Mouse (Mus musculus) CD8-positive naive resting alpha-beta T cell, adult 2 months (primary cell): ENCODE data around the gene Cxcl9.

Experiments
- DNase-seq, 2 experiments: peaks; one replicate each; pipeline ENCODE4 v3.0.0; 2022; ENCODE audit warnings: low read depth in 2 of 2, low spot score in 2 of 2

Gene Cxcl9

DNA sequence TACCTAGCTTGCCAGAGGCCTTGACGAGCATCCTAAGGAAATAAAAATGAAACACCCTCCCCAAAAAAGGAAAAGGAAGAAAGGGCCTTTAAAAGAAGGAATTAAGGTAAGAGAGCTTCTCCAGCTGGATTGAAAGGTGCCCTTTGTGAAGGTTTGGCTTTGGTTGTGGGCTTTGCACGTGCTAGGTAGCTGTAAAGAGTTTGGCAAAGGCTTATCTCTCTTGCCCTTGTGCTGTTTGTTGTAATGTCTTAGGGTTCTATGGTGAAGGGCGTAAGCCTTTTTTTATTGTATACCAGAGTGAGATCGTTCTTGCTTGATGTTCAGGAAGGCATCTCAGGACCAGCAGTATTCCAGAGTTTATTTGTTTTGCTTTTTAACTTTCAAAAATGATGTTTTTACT is 12.7 kb upstream of the Cxcl9 start:
- no peak for DNase-seq

DNA sequence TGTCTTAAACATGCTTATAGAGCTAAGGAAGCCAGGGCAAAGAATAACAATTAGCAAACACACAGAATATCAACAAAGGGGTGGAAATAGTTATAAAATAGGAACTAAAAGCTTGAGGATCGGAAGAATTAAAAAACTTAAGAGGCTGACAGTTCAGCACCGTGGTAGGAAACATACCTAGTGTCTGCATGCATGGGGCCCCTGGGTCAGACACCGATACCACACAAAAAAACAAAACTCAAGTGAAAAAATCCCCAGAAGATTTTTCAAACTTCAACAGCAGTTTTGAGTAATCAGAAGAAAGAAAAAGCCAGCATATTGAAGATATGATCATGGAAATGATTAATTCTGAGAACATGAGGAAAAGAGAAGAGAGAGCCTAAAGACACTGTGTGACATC is 8.9 kb upstream of the Cxcl9 start:
- no peak for DNase-seq

DNA sequence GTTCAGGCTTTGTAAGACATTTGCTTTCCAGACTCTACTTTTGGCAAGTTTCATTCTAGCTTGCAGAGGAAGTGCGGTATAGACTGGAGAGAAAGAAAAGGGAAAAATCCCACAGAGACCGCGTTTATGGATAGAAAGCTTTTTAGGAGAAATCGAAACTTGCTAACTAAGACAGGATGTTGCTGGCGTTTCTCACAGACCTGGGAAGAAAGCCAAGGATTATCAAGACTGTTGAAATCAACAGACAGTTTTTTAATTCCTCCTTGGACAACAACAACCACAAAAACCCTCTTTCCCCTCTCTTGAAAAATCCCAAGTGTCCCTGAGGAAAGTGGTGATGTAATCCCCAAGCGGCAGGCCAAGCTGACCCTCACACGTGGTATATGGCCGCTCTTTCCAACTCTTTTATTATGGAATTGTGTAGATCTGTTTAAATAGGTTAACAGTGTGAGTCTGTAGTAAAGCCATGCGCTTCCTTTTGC is 4.5 kb upstream of the Cxcl9 start:
- DNase-seq, result no peak

DNA sequence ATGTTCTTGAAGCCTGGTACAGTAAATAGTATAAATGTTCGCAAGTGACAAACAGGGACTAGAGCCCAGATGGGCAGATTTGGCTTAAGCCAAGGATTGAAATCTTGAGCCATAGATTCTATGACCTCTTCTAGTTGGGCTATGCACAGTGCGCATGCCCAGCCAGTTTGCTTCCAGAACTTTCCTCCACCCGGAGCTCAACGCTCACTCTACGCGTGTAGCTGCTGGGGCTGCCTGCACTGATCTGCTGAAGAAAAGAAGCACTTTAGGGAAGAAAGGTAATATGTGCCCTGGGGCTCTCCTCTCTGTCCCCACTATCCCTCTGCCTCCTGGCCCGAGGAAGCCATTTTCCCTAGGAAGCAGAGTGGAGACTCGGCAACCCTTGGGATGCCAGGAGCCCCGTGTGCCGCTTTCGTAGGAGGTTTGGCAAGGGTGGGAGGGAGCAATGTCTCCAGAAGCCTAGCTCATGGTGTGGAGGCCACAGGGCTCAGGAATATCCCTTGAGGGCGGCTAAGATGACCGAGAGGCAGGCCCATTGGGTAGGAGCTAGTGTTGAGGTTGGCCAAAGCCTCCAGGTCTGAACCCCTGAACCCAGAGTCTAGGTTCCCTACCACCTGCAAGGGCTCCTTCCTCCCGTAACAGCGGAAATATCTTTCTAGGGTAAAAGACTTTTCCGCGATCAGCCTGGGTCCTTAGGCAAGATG is 3.9 kb upstream of the Cxcl9 start, which contains the start of gene Art3:
TSS of gene Art3 (plus strand) at position 193 of the 704 bp plus-strand sequence.
- DNase-seq, result no peak

DNA sequence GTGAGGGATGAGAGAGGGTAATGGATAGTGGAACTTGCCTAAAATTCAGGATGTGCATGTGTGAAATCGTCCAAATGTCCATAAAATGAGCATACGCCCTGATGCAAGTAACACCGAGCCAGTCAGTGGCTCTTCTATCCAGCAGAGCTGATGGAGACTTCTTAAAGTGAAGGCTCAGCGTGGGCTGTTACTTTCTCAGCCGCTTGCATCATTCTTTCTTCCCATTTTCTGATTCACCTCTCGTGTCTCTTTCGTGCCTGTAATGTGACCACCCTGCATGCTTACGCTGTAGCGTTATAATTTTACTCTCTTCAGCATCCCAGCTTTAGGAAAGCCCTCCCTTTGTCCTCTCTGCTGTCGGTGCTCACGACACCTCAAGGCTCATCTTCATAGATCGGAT is 3.2 kb upstream of the Cxcl9 start:
- no peak for DNase-seq

DNA sequence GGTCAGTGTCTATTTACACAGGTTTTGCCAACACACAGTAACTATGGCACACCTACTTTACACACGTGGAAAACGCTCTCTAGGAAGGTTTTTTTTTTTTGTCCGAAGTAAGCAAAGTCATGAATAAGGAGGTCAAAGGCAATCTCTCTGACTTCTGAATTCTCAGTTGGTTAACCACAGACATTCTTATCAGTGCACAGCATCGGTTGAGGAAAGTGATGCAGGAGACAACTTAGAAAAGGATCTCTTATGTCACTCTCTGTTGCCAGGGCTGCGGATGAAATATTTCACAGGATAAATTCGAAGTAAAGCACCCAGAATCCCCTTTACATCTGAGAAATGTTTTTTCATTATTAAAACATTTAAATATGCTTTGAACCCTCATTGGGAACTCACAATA is 512 bp downstream of the Cxcl9 start:
- no peak for DNase-seq

DNA sequence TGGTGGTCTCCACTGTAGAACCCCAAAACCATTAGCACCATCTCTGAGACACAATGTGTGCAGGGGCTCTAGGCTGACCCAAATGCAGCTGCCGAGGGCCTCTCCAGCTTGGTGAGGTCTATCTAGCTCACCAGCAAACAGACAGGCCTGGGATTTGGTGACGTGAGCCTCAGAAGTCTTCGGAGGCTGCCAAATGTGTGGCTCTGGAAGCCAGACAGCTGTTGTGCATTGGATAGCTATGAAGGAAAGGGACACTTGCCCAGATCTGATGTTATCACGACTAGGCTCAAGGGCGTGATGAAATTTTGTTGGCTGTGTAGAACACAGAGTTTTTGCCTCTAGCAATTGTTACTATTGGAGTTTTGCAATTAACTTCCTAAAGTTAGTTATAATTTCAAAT is 4.6 kb downstream of the Cxcl9 start:
- no peak for DNase-seq

DNA sequence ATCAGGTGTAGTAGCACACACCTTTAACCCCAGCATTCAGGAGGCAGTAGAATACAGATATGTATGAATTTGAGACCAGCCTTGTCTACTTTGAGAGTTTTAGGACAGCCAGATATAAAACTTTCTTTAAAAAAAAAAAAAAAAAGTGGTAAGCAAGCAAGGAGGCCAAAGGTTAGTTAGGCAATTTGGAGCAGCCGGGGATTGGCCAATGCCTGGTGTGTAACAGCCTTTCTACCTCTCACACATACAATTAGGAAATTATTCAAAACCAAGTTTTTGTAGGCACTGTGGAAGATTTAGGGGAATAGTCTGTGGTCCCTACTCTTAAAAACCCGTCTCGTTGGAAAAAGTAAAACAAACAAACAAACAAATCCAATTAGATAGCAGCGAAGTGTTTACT is 5.3 kb downstream of the Cxcl9 start:
- DNase-seq, result no peak

DNA sequence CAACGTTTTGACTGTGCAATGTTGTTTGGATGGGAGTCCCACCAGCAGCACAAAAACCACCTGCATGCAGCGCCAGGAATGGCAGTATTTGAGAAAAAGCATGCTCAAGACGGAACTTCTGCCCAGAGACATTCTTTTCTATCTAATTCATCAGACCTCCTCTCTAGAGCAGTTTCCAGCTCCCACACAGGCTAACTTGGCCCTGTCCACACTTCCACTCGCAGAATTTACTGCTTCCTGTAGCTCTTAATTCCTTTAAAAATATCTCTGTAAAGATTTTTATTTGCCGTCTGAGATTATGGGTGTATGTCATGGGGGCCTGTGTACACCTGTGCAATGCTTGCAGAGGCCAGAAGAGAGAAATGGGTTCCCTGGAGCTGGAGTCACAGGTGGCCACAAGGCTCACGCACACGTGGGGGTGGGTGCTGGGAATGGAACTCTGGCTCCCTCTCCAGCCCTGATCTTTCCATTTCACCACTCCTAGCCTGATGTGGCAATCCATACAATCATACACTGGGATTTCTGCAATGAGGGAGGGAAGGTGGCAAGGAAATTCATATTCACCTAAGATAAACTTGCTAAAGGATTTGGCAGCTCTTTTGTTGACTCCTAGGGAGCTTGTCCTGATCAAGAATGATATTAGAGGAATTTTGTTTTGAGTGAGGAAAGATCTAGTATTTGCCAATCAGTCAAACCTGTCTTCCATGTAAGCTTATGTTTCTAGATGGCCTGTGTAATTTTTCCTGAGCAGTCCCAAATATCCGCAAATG is 6.1 kb downstream of the Cxcl9 start:
- no peak for DNase-seq

DNA sequence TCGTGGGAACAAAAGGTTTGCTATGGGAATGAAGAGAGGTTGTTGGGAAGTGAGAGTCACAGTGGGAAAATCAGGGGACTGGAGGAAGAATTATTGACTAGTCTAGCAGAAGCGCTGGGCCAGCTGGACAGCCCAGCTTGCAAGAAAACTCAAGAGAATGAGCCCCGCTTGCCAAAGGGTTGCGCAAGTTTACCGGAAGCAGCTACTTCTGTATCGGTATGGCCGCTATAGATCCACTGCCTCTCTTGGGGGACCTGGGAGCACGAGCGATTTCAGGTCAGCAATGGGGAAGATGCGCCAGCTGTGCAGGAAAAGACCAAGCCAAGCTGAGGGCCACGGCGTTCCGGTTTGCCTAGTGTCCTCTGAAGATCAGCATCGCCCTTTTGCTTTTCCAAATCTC is 9.3 kb downstream of the Cxcl9 start:
- DNase-seq, result no peak

DNA sequence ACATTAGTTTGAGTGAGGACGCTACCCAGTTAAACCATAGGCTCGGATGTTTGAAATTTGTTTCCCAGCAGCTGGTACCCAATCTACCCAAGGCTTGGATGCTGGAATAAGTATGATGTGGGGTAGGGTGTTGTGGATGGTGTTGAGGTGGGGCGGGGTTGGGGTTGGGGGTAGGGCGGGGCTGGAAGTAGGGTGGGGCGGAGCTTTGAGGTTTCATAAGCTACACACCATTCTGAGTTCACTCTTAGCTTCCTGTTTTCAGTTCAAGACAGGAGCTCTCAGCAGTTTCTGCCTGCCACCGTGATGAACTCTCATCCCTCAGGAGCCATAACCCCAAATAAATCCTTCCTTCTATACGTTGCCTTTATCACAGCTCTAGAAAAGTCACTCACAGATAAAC is 9.8 kb downstream of the Cxcl9 start:
- no peak for DNase-seq

DNA sequence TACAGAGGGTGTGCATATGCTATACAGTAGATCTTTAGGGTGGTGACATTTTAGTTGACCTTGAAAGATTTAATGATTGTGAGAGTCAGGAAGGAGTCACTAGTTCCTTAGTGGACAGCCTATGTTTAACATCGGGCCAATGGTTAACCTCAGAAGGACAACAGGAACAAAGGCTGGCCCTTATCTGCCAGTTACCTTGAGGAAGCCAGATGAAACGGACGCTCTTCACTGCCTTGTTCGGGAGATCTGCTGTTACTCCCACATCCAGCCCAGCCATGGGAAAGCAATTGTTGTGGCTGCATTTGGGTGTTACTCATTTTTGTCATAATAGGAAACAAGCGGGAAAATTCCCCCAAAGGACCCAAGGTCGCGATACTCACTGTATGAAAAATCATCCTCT is 14.1 kb downstream of the Cxcl9 start:
- DNase-seq, result no peak

DNA sequence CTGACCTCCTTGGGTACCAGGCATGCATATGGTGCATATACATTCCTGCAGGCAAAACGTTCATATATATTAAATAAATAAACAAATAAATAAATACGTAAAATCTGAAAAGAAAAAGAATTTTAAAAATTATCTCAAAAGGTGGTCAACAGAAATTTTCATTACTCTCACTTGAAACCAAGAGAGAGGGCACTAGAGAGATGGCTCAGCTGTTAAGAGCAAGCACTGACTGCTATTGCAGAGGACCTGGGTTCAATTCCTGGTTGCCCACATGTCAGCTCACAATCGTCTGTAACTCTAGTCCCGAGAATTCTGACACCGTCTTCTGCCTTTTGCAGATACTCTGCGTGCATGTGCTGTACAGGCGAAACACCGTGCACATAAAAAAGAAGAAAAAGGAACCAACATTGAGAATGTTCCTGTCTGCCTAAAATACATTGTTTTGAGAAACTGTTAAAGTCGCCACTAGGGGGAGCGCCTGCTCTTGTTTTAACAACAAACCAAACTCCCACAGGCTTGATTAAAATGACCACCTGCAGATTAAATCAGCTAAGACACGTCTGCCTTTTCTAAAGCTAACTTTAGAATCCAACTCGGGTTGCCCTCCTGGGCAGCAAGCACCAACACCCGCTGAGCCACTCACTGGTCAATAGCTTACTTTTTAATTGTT is 15.7 kb downstream of the Cxcl9 start:
- DNase-seq, result peak; percentile 74 to 85

DNA sequence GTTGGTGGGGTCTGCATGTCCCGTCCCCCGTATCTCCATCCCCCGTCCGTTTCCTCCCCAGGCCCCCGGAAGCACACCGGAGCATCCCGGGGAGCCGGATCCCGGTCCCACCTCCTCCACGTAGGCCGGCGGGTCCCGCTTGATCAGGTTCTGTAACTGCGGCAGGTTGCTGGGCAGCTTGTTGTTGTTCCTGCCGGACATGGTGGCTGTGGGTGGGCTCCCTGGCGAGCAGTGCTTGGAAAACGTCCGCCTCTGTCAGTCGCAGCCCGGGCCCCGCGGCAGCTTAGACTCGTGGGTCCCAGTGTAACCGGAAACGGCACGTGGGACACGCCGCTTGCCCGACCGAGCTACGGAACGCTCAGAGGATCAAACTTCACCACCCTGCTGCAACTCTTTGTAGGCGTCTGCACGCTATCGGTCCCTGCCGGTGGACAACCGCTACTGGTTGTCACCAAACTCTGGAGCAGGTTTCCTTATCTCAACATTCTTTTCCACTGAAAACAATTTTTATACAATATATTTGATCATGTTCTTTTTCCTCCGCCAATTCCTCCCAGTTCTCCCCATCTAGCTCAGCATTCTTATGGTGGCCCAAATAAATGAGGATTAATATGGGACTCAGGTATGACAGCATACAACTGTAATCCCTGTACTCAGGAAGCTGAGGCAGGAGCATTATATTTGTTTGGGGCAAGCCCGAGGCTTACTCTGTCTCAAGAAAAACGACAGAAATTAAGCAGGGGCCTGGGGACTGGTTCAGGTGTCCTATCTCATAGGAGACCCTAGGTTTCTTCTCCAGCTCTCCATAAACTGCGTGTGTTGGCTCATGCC is 18.0 kb downstream of the Cxcl9 start, which contains the start of gene Sdad1:
TSS of gene Sdad1 (minus strand) at position 799 of the 831 bp plus-strand sequence.
- peak; percentile 87 to 91 for DNase-seq

DNA sequence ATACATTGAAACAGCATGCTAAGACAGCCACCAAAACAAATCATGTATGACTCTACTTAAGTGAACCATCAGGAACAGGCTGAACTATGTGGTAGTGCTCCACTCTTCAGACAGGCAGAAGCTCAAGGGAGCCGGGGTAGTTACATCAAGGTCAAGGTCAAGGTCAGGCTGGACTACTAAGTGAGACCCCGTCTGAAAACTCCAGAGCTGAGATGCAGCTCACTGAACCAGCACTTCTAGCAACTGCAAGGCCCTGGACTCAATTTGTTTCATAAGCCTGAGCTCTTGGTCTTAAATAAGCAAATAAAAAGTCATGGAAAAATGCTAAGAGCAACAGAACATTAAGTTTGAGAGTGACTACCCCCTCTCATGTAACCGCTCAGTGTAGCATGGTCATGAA is 23.6 kb downstream of the Cxcl9 start:
- no peak for DNase-seq

DNA sequence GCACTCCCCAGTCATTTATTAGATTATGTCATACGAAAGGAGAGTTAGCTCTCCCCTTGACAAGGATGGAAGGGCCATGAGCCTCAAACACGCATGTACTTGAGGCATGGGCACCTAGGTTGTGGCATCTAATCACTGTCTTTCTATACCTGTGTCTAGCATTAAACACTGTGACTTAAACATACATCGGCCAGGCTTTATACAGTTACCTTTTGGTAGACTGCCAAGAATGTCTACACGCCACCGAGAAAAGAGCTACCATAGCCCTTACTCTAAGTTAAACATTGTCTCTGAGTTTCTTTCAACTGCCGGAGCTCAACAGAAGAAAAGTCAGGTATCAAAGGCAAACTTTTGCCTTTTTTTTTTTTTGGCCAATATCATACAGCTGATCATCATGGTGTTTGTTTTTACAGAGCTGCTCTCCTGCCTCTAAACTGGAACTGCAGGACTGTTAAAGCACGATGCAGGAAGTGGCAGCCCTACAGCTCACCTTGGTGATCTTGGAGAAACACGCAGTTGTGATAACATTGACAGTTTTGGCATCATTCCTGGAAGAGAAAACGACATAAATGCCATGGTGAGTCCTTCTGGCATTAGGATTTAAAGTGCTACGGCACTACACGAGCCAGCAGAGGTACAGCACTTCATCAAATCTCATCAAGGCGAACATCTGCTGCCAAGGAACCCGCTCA is 25.6 kb downstream of the Cxcl9 start:
- DNase-seq, result no peak

DNA sequence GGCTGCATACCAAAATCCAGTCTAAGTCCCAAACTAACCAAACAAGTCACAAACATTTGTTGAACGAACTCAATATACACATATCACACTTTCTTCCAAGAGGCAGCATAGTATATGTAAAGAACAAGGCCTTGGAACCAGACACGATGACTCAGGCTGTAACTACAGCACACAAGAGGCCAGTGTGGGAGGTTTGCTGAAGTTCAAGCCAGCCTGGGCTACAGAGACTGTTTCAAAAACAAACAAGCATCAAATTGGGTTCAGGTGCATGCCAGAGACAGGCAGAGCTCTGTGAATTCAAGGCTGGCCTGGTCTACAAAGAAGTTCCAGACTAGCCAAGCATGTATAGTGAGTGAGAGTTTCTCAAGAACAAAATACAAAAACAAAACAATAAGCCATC is 33.4 kb downstream of the Cxcl9 start:
- DNase-seq, result no peak

DNA sequence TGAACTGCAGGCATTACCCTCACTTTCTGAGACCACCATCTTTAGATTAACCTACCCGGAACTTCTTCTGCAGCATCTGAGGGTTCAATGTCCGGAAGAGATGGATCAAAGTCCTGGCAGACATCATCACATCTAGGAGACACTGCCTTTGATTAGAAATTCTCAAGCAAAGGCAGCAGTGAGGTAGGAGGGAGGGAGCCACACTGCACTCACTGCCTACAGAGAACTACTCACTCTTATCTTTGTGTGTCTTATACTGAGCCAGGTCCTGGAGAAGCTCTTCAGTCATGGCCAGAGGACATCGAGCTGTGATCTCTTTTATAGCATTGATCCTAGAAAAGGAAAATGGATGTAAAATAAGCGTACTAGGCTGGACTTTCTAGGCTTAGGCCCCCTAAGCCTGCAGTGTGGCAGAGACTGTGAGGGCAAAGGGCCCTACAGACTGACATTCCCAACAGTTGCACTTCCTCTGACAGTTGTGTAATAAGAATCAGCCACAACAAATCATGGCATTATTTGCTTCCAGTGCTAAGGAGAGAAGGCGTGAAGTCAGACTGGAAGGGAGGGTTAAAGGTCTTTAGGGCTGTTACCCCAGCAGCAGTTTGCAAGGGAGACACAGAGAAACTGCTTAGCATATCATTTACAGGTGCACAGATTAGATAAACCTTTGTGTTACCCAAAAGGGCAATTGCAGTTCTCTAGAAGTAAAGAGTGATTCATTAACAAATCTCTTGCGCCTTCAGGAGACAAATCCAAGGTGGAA is 36.0 kb downstream of the Cxcl9 start:
- DNase-seq, result no peak

DNA sequence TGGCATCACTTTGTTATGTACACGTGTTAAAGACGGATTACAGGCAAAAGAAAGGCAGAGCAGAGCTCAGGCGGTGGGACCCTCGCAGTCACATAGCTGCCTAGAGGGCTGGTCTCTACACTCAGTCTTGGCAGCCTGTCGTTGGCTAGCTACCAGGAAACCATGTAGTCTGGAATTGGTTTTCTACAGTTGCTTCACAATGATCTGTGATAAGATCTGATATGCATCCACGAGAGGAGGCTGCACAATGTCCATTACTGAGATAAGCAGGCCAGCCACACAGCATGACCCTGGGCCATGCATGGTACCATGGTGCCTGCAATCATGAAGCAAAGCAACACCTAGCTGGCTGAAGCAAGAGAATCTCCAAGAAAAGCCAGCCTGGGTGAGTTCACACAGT is 40.0 kb downstream of the Cxcl9 start:
- DNase-seq, result no peak

DNA sequence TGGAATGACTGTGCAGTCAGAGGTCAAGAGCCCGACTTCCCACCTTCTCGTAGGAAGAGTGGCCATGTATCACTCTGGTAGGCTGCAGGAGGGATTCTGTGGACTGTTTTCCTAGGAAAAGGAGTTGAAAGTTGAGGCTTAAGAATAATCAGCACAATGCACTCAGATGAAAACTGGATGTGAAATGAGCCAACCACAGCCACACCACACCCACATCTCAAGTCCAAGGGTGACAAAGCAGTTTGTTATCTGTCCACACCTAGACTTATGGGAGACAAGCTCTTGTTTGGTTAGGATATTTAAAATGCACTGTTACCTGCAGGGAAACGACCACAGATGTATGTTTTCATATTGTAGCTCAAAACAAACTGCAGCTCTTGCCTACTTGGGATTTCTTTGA is 44.8 kb downstream of the Cxcl9 start:
- DNase-seq, result no peak
